Comparison of ENCODE assay signal across 13 mouse cellular contexts in the genomic region with DNA sequence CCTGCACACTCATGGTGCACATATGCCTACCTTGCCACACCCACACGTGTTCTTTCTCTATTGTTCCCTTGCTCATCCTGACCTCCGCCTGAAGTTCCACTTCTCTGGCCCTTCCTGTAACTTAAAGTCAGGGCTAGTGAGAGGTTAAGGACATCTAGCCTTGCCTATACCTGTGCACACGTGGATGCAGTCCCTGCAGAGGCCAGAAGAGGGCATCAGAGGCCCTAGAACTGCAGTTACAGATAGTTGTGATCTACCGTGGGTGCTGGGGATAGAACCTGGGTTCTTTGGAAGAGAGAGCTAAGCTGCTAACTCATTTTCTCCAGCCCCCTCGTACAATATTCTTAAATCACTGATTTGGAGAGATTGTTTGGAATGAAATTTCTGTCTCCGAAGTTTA.
DNase-seq lines count a peak whose midpoint lies in the region; ATAC-seq and TF ChIP-seq lines count a peak whose summit lies in the region.
"Had no signal": no experiment of that assay in that cellular context is flagged by ENCODE, and none has a peak within 500 bp of the region (broad histone marks: within the 10 kb centered on the region; RNA-seq: fewer than 3 reads in every experiment).

No protein-coding gene starts in this region.

- 80% methylated on average over 6 of the region's 6 CpGs for WGBS in intestine, postnatal 0 days
- 81% methylated on average over 6 of the region's 6 CpGs for WGBS in intestine, embryonic 15.5 days

- no peak overlapping the region for H3K4me2 ChIP-seq in intestine, postnatal 0 days (replicated peaks; ENCODE audit: low read depth)
- no peak overlapping the region for H3K4me2 ChIP-seq in intestine, embryonic 15.5 days (replicated peaks)
- H3K4me2 ChIP-seq: embryonic facial prominence, embryonic 13.5 days; heart, embryonic 15.5 days; lung, embryonic 15.5 days; neural tube, embryonic 13.5 days had no signal

- ATAC-seq in intestine, postnatal 0 days: no peak
- no peak for ATAC-seq in intestine, embryonic 15.5 days
- ATAC-seq: intestine, embryonic 16.5 days had no signal

- H3K36me3 ChIP-seq in intestine, postnatal 0 days (ENCODE audit: control insufficient read depth, insufficient read depth): no peaks in the 10 kb centered on the region
- H3K36me3 ChIP-seq in intestine, embryonic 15.5 days: no peaks in the 10 kb centered on the region
- H3K36me3 ChIP-seq in testis, adult 2 months (ENCODE audit: control insufficient read depth, insufficient read depth, low read length): no peaks in the 10 kb centered on the region
- H3K36me3 ChIP-seq: embryonic facial prominence, embryonic 13.5 days; heart, embryonic 15.5 days; lung, embryonic 15.5 days; neural tube, embryonic 13.5 days had no signal

- no peak overlapping the region for H3K4me3 ChIP-seq in intestine, postnatal 0 days (ENCODE audit: low read depth, low read length)
- H3K4me3 ChIP-seq in intestine, embryonic 15.5 days (replicated peaks): no peak overlapping the region
- no peak overlapping the region for H3K4me3 ChIP-seq in testis, adult 2 months (ENCODE audit: control insufficient read depth, low read depth, low read length)
- H3K4me3 ChIP-seq: embryonic facial prominence, embryonic 13.5 days; heart, embryonic 15.5 days; lung, embryonic 15.5 days; neural tube, embryonic 13.5 days had no signal

- H3K9me3 ChIP-seq in intestine, postnatal 0 days (ENCODE audit: control insufficient read depth): no peaks in the 10 kb centered on the region
- no peaks in the 10 kb centered on the region for H3K9me3 ChIP-seq in intestine, embryonic 15.5 days
- H3K9me3 ChIP-seq: heart, embryonic 15.5 days; lung, embryonic 15.5 days had no signal

- H3K4me1 ChIP-seq in intestine, postnatal 0 days (replicated peaks; ENCODE audit: control insufficient read depth, insufficient read depth, low read length): no peaks in the 10 kb centered on the region
- no peaks in the 10 kb centered on the region for H3K4me1 ChIP-seq in intestine, embryonic 15.5 days (replicated peaks)
- peaks cover 8% of the 10 kb centered on the region for H3K4me1 ChIP-seq in testis, adult 2 months (ENCODE audit: control insufficient read depth, insufficient read depth, low read length)
- H3K4me1 ChIP-seq: heart, embryonic 15.5 days; lung, embryonic 15.5 days; neural tube, embryonic 13.5 days had no signal

- H3K27ac ChIP-seq in intestine, postnatal 0 days (ENCODE audit: low read depth, low read length): no peak overlapping the region
- no peak overlapping the region for H3K27ac ChIP-seq in intestine, embryonic 15.5 days
- no peak overlapping the region for H3K27ac ChIP-seq in testis, adult 2 months (ENCODE audit: control insufficient read depth, insufficient read depth, low read depth, low read length)
- H3K27ac ChIP-seq: embryonic facial prominence, embryonic 13.5 days; heart, embryonic 15.5 days; lung, embryonic 15.5 days; neural tube, embryonic 13.5 days had no signal

- TF ChIP-seq POLR2A in testis, adult 2 months (IDR thresholded peaks at IDR 0.05; ENCODE audit: control insufficient read depth, low read depth, low read length): no peak
- TF ChIP-seq POLR2A in brain, embryonic 14.5 days (IDR thresholded peaks at IDR 0.05; ENCODE audit: borderline replicate concordance, extremely low read depth, insufficient read depth, insufficient read length, poor library complexity, severe bottlenecking): no peak

- TF ChIP-seq CTCF in intestine, postnatal 0 days (IDR thresholded peaks at IDR 0.05; ENCODE audit: low read depth): peak; percentile 40
- peak; percentile 72; the same call in 1 of the 2 replicates for TF ChIP-seq CTCF in testis, adult 2 months (IDR thresholded peaks at IDR 0.05; ENCODE audit: control insufficient read depth, insufficient read depth, insufficient replicate concordance, low read depth, low read length)
- TF ChIP-seq CTCF in brain, embryonic 14.5 days (IDR thresholded peaks at IDR 0.05; ENCODE audit: borderline replicate concordance, extremely low read depth, insufficient read depth, insufficient read length): 0 out of 2 replicates have a peak, but pooled peaks have one; percentile 2

- H3K9ac ChIP-seq in intestine, postnatal 0 days (ENCODE audit: low read depth, low read length): no peak overlapping the region
- H3K9ac ChIP-seq in intestine, embryonic 15.5 days: no peak overlapping the region
- H3K9ac ChIP-seq: embryonic facial prominence, embryonic 13.5 days; heart, embryonic 15.5 days; lung, embryonic 15.5 days; neural tube, embryonic 13.5 days had no signal

- no peaks in the 10 kb centered on the region for H3K27me3 ChIP-seq in intestine, postnatal 0 days (replicated peaks; ENCODE audit: control insufficient read depth, insufficient read depth, low read length)
- H3K27me3 ChIP-seq in intestine, embryonic 15.5 days (replicated peaks): no peaks in the 10 kb centered on the region
- no peaks in the 10 kb centered on the region for H3K27me3 ChIP-seq in testis, adult 2 months (ENCODE audit: control insufficient read depth, insufficient read depth, low read length)
- H3K27me3 ChIP-seq: embryonic facial prominence, embryonic 13.5 days; heart, embryonic 15.5 days; lung, embryonic 15.5 days; neural tube, embryonic 13.5 days had no signal

- DNase-seq in testis, postnatal 10 days (ENCODE audit: low spot score): no peak
- no peak for DNase-seq in brain, embryonic 14.5 days (ENCODE audit: low read depth)
- no peak for DNase-seq in left cerebral cortex, adult 9 months (ENCODE audit: low spot score in 2 of 2)
- DNase-seq in urinary bladder, adult 2 months (ENCODE audit: low spot score): no peak
- DNase-seq: cerebellum, adult 18-20 months had no signal

Comparison
In these comparisons a context has a peak if more than half of its experiments do, and no peak if none do; other contexts are left out.
1. CTCF ChIP-seq: peak in every context shown above with its lines; median percentile 72 in testis, adult 2 months; 40 in intestine, postnatal 0 days; 2 in brain, embryonic 14.5 days.